Mouse (Mus musculus): ENCODE data around the gene Fam178b.

Gene Fam178b

DNA sequence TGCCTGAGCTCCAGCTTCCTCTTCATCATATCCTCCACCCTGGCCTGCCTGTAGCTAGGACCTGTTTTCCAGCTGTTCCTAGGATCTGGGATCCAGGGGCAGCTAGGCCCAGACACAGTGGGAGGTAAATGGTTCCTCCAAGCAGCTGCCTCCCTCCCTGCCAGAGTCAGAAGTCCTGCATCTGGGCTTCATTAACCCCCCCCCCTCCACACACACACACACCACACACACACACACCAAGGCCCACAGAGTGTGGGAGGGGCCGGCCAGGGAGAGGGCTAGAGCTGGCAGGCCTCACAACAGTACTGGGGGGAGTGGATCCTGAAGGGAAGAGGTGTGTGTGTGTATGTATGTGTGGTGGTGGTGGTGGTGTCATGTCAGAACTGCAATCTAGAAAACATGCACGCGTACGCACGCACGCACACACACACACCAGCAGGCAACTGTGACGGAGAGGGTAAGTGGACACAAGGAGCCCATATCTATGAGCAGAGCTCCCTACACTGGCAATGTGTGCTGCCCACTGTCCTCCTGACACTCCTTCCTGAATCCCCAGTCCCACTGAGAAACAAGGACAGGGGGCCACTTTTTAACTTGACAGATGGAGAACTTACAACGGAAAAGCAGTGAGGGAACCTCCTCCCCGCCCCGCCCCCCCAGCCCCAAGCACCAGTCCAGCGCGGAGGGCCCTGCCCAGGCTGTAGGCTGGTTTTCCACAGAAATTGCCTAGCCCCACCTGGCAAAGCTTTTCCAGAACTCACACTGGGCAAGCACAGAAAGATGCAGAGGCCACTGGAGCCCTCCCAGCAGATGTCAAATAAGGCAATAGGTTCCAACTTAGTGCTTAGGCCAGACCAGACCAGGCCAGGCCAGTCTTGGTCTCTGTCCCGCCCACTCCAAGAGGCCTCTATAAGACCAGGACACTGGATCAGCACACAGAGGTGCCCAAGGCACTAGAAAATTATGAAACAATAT lies 94.2 kb downstream of the Fam178b start:
- in situ Hi-C loops (cut with MboI, MseI), result no loop called here

DNA sequence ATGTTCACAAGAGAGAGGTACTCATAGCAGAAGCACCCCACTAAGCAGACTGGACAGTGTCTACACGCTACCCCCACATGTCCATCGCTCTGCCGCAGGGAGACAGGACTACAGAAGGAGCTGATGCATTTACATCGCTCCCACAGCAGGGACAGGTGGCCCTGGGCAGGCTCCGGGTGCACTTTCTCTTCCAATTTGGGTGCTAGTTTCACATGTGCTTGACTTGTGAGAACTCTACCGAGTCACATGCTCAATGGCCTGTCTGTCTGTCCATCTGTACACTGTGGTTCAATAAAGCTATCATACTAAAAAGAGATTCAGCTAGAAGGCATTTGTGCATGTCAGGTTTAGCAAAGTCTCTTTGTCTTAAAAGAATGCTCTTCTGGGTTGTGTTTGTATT lies 95.1 kb downstream of the Fam178b start:
- in situ Hi-C loops (cut with MboI, MseI), result no loop called here

DNA sequence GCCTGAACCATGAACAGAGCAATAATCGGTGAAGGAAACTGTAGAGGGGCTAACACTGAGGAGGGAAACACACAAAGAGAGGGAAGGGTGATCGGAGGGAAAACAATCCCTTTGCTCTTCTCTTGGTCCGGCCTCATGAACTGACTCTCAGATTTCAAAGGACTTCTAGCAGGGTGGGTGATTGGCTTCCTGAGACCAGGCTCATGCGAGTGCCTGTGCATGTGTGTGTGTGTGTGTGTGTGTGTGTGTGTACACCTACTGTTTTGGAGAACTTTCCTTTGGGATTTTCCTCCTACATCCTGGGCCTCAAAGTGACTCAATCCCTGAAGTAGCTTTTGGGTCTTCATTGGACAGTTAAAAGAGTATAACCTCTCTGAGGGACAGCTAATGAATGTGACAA lies 96.7 kb downstream of the Fam178b start:
- in situ Hi-C loops (cut with MboI, MseI), result no loop called here

DNA sequence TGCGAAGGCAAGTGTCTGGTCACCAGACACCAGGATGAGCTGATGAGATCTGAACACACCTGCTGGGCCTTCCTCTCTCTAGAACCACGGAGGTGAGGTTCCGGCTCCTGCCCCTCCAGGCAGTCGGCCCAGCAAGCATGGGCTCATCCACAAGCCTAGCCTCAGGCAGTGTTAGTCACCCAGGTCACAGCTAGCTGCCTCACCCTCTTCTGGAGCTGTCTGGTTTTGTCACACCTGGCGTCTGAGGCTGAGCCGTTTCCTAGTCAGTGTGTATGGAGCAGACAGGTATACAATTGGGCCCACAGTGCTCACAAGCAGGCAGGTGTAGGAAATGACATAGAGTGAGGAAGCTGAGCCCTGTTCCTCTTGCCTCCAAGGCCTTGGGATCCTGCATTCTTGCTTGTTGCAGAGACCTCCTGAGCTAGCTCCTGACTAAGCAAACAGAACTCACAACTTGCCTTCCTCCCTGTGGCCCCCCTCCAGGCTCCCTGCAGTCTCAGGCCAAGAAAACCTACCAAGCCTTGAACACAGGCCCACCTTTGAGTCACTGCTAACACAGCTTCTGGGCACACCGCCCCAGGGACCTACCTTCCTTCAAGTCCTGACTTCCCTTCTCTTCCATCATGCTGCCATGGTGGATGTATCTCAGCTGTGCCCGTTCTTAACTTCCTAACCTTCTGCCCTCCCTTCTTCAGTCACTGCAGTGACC lies 99.4 kb downstream of the Fam178b start:
- in situ Hi-C loops (cut with MboI, MseI), result no loop called here

DNA sequence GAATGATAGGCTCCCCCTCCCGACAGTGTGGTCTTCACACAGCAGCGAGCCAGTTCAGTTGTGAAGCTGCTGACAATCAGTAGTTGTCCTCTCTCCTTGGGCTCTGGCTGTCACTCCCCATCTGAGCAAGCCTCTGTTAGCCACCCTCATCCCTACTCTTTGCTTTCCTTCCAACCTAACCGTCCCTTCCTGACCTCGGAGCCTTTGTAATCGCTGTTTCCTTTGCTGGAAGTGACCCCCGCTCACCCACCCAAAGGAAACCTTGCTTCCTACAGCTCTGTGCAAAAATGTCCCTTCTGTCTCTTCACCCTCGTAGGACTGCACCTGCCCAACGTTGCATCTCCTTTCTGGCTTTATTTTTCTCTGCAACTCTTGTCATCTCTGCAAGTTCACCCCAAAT lies 100.8 kb downstream of the Fam178b start:
- in situ Hi-C loops (cut with MboI, MseI), result no loop called here

DNA sequence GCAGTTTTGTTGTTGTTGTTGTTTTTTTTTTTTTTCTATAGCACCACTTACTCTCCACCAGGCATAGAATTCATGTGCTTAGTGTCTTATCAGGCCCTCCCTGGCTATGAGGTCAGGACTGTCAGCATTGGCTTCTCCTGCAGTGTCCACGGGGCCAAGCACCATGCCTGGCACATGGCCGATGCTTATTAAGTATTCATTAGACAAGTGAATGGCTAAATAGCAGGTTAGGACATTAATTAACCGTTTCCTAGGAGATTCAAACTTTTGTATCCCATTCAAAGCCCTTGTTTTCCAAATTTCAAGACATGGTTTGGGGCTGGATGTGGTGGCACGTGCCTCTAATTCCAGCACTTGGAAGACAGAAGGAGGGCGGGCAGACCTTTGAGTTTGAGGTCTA lies 101.7 kb downstream of the Fam178b start:
- in situ Hi-C loops (cut with MboI, MseI), result no loop called here

DNA sequence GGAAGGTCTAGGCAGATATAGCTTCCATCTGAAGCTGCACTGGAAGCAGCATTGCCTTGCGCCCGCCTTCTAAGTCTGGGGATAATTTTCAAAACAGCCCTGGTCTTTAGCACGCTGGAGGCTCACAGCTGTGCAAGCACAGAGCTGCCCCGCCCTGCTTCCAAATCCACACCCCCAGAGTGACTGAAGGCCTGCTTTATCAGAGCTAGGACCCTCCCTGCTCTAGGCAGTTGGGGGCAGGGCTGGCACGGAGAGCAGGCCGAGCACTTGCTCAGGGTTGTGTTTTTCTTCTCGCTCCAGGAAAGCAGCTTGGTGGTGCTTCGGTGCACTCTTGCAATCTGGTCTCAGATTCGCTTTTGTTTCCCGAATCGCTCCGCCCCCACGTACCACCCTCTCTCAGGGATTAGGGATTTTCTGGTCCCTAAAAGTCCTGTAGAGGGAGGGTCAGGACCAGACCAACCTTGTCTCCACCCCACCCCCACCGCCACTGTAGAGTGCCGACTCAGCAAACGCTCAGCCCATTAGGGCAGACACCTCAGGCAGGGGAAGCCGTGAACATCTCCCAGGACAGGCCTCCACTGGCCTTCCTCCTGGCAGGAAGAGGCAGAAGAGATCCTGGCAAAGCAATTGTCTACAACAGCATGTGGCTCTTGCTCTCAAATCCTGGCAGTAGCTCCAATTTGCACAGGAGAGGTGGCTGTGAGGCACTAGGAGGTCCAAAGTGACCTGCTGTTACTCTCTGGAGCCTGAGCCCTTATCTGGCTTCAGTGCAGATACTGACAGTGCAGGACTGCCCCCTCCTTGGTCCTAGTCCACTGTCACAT lies 102.4 kb downstream of the Fam178b start:
- in situ Hi-C loops (cut with MboI, MseI), result no loop called here

DNA sequence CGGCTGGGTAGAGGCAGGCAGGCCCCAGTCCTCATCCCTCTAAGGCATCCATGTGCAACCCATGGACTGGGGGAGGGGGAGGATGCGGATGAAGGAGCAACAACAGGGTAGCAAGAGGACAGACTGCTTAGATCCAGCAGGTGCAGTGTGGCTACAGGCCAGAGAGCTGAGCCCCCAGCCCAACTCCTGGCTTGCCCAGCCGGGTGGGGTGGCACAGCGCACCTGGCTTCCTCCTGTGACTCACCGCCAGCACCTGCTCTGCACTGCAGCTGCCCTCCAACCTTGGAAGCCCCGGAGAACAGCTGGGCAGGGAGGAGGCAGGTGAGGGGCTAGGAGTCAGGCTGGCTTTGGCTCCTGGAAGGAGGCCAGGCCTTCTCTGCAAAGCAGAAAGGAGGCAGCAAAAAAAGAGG lies 103.0 kb downstream of the Fam178b start:
- in situ Hi-C loops (cut with MboI, MseI), result no loop called here

DNA sequence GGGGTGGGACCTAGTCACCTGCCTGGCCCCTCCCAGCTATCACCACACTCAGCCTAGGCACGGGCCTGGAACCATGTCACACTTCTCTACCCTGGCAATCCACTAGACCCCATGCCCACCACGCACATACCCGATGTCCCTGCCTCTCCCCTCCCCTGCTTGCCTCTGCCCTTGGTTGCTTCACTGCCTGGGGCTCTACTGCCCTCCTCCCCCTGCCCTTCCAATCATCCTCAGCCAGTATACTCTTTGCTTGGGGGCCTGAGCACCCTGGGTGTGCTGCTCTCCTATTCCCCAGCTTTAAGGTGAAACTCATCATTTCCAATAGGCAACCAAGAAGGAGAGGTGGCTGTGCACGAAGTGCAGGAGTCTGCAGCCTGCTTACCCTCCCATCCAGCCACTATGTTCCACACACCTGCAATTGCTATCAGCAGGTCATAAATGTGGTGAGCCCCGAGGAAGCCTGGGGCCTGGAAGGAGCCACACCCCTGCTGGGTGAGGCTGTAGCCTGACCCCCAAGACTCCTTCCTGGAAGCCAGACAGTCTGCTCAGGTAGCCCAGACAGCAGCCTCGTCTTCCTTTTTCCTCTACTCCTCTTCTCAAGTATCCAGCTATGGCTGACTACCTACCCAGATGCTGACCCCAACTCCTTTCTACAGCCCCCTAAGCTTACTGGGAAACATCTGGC lies 105.8 kb downstream of the Fam178b start:
- in situ Hi-C loops (cut with MboI, MseI), result no loop called here

DNA sequence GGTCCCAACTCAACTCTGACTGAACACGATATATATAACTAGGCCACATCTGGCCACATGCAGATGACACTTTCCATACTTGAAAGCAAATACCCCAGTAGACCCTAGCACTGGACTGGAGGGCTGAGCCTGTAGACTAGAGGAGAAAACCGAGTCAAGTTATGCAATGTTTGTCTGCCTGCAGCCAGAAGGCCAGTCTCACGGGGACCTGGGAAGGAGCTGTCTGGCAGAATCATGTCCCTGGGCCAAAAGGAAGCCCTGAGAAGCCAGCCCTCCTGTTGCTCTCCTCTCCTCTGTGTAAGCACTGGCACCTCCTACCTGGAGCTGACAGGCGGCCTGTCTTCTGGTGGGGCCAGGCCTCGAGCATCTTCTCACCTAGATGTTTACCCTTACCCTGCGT lies 107.6 kb downstream of the Fam178b start:
- in situ Hi-C loops (cut with MboI, MseI), result no loop called here

DNA sequence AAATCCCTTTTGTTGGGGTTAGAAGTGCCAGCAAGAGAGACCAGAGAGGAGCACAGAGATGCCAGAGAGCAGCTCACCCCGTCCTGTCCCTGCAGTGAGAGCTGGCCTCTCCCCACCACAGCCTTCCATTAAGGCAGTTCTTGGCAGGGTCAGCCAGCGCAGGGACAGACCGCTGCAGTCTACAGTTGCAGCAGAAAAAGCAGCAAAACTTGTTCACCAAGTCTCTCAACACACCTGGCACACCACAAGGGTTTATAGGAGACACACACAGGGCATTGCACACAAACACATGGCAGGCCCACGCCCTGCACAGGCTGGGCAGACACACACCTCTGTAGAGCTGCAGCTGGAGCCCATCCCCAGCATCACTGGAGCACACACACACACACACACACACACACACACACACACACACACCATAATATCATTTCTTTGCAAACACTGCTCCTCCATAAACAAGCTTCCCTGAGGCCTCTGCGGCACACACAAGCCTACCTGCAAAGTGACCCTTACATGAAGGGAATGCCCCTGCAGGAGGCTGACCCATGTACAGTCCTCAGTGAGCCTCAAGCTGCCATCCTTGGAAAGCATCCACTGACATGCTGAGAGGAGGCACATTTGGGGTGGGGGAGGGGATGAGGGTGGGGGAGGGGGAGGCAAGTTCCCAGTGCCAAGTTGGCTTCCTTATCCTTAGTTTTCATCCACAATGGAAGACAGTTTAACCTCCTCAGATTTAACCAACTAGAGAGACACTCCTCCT lies 108.6 kb downstream of the Fam178b start:
- in situ Hi-C loops (cut with MboI, MseI), result loop anchor here (25.0 kb wide), 1 partner anchor 113 kb away; the partner anchor contains the start of genes Cox5b and Fam178b

DNA sequence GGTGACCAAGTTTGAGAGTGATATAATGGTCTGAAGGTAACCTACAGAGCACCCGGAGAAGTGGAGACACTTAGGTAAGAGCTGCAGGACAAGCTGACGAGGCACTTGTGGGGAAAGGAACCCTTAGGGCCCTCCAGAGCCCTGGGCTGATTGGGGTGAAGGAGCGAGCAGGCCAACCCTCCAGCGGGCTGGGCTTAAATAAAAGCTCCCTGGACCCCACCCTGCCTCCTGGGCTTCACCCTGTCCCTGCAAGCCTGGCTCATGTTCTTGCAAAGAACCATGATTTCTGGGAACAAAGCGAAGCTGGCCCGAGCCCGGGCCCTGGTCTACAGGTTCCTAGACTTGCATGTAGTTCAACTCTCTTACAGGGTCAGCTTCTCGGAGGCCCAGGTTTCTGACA lies 109.5 kb downstream of the Fam178b start:
- in situ Hi-C loops (cut with MboI, MseI), result loop anchor here (25.0 kb wide), 1 partner anchor 114 kb away; the partner anchor contains the start of genes Cox5b and Fam178b

DNA sequence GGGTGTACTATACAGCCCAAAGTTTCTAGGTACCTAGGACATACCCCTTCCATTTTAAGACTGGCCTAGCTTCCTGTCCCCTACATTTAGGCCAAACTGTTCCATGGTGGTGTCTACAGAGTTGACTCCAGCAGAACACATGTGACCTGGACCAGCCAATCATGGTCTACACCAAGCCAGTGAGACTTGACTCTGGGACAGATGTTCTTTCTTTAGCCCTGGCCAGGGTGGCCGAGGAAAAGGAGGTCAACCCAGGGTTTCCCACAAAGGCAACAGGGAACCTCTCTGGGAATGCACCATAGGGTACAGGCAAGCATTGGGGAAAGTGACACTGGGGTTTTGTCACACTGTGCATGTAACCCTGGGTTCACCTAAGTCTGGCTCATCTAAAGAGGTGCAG lies 110.3 kb downstream of the Fam178b start:
- in situ Hi-C loops (cut with MboI, MseI), result loop anchor here (25.0 kb wide), 1 partner anchor 115 kb away; the partner anchor contains the start of genes Cox5b and Fam178b

DNA sequence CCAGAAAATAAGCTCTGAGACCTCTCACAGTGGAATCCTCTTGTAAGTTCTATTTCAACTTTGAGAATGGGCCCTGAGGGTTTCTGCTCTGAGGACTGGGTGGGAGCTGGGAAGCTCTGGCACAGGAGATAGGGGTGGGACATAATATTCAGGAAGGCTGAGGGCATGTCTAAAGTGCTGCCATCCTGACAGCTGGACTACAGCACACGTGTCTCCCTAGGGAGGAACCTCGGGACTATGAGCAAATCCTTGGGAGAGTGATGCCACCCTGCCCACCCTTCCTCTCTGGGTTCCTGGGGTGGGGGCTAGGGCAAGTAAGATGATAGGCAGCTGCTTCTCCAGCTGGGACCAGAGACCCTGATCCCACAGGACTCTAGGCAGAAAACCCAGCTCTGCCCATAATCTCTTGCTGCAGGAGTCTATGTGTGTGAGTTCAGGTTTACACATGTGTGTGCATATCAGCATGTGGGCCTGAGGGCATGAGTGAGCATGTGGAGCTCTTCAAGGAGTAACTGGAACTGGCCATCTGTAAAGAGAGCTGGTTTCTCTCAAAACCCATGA lies 110.8 kb downstream of the Fam178b start:
- in situ Hi-C loops (cut with MboI, MseI), result loop anchor here (25.0 kb wide), 1 partner anchor 115 kb away; the partner anchor contains the start of genes Cox5b and Fam178b

DNA sequence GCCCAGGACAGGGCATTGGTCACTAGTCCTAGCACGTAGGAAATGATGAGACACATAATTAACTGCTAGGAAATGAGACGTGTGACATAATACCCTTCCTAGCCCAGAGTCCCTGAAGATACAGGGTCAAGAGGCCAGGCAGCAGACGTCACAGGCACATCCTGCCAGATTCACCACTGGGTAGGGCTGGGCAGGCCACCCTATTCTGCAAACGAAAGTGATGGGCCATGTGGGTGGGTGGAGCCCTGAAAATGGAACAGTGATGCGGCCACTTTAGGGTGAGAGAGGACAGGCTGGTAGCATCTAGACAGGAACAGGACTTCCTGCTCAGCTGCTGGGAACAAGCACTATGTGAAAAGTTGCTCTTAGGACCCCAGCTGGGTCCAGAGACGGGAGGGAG lies 111.4 kb downstream of the Fam178b start:
- in situ Hi-C loops (cut with MboI, MseI), result loop anchor here (25.0 kb wide), 1 partner anchor 116 kb away; the partner anchor contains the start of genes Cox5b and Fam178b

DNA sequence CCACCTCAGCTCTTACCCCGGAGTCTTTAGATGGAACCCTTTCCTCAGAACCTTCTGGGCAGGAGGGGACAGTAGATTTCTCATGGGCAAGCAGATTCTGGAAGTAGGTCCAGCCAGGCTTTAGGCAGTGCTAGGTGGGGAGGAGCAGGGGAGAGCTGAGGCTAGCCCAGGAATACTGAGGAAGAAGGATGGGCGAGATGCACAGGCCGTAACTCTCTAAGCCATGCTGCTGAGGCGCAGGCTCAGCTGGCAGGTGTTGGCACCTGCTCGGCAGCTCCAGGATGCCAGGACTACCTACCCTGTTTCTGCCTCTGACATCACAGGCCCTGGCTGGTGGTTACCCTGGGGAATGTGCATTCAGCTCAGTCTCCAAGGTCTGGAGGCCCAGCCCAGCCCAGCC lies 112.7 kb downstream of the Fam178b start:
- in situ Hi-C loops (cut with MboI, MseI), result loop anchor here (25.0 kb wide), 1 partner anchor 117 kb away; the partner anchor contains the start of genes Cox5b and Fam178b

DNA sequence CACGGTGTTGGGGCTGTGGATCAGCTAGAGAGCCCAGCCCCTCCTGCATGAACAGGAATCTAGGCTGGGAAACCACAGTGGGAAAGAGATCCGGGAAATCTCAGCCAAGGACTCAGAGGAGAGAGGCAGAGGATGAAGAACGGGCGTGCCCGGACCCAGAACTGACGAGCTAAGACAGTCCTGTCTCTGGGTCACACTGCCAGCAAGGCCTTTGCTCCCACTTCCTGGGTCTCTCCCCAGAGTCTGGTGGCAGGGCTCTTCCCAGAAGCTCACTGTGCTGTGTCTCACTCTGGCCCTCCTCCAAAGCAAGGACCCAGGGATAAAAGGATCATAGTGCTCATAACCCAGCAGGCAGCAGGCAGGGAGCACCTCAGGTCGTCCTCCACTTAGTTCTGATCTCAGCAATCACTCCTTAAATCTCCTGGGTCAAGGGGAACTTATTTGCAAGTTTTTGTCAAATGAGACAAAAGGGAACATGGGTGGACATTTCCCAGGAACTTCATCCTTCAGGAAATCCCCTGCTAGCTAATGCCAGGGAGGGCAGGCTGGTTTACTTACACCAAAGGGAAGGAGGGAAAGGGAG lies 113.2 kb downstream of the Fam178b start:
- in situ Hi-C loops (cut with MboI, MseI), result loop anchor here (25.0 kb wide), 1 partner anchor 118 kb away; the partner anchor contains the start of genes Cox5b and Fam178b

DNA sequence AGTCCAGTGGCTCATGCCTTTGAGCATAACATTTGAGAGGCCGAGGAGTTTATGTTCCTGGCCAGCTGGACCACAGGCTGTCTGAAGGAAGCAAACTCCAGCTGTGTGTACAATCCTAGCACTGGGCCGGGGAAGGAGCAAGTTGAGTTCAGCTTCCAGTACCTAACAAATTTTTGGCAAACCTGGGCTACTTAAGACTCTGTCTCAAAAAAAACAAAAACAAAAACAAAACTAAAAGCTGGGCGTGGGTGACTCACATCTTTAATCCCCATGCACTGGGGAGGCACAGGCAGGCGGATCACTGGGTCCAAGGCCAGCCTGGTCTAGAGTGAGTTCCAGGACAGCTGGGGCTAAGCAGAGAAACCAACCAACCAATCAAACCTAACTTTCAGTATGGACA lies 114.2 kb downstream of the Fam178b start:
- in situ Hi-C loops (cut with MboI, MseI), result loop anchor here (25.0 kb wide), 1 partner anchor 119 kb away; the partner anchor contains the start of genes Cox5b and Fam178b

Measured in regulatory T cell (primary cell).